Mouse (Mus musculus): Measurements from ENCODE around the gene Ffar3. TPM values are rescaled to one million over a fixed set of nuclear protein-coding genes. Genes with fewer than 3 reads are reported as not detected.

Gene Ffar3
- not detected for polyA plus RNA-seq (2014; fragmentation: Illumina TruSeq; extraction: RNeasy Lipid Tissue Mini Kit (QIAGEN cat#74804); ENCODE audit: insufficient read depth, low read depth, low replicate concordance)

GRCm38 (mm10) chr7:30856078-30856477 is at the start of gene Ffar3:
Gene Ffar3, minus strand, starts transcription at chr7:30856178.

GRCm38 (mm10) chr7:30880176-30880575 is 24.2 kb upstream of the Ffar3 start, which contains the start of gene Cd22:
Gene Cd22, minus strand, starts transcription at chr7:30880342.

GRCm38 (mm10) chr7:30861464-30861863 is 5.5 kb upstream of the Ffar3 start, which contains the start of gene Ffar1:
Gene Ffar1, minus strand, starts transcription at chr7:30861564.

GRCm38 (mm10) chr7:30823675-30824074 is 32.3 kb downstream of the Ffar3 start, which contains the start of gene Ffar2:
Gene Ffar2, minus strand, starts transcription at chr7:30823775.

Other genes with a start within 250 kb of the Ffar3 start
- 2.1 TPM for gene Upk1a, start 243.3 kb downstream of the Ffar3 start, polyA plus RNA-seq (2014; fragmentation: Illumina TruSeq; extraction: RNeasy Lipid Tissue Mini Kit (QIAGEN cat#74804); ENCODE audit: insufficient read depth, low read depth, low replicate concordance)
- 694 TPM for gene Cox6b1, start 230.0 kb downstream of the Ffar3 start, polyA plus RNA-seq (2014; fragmentation: Illumina TruSeq; extraction: RNeasy Lipid Tissue Mini Kit (QIAGEN cat#74804); ENCODE audit: insufficient read depth, low read depth, low replicate concordance)
- gene Etv2, start 220.3 kb downstream of the Ffar3 start, polyA plus RNA-seq (2014; fragmentation: Illumina TruSeq; extraction: RNeasy Lipid Tissue Mini Kit (QIAGEN cat#74804); ENCODE audit: insufficient read depth, low read depth, low replicate concordance) = not detected
- 62.6 TPM for gene Rbm42, start 205.9 kb downstream of the Ffar3 start, polyA plus RNA-seq (2014; fragmentation: Illumina TruSeq; extraction: RNeasy Lipid Tissue Mini Kit (QIAGEN cat#74804); ENCODE audit: insufficient read depth, low read depth, low replicate concordance)
- 7.4 TPM for gene Haus5, start 191.2 kb downstream of the Ffar3 start, polyA plus RNA-seq (2014; fragmentation: Illumina TruSeq; extraction: RNeasy Lipid Tissue Mini Kit (QIAGEN cat#74804); ENCODE audit: insufficient read depth, low read depth, low replicate concordance)
- gene Pmis2, start 184.6 kb downstream of the Ffar3 start, polyA plus RNA-seq (2014; fragmentation: Illumina TruSeq; extraction: RNeasy Lipid Tissue Mini Kit (QIAGEN cat#74804); ENCODE audit: insufficient read depth, low read depth, low replicate concordance) = not detected
- gene 2200002J24Rik, start 157.3 kb downstream of the Ffar3 start, polyA plus RNA-seq (2014; fragmentation: Illumina TruSeq; extraction: RNeasy Lipid Tissue Mini Kit (QIAGEN cat#74804); ENCODE audit: insufficient read depth, low read depth, low replicate concordance) = not detected
- not detected for gene Atp4a, start 144.0 kb downstream of the Ffar3 start, polyA plus RNA-seq (2014; fragmentation: Illumina TruSeq; extraction: RNeasy Lipid Tissue Mini Kit (QIAGEN cat#74804); ENCODE audit: insufficient read depth, low read depth, low replicate concordance)
- 100 TPM for gene Tmem147, start 126.6 kb downstream of the Ffar3 start, polyA plus RNA-seq (2014; fragmentation: Illumina TruSeq; extraction: RNeasy Lipid Tissue Mini Kit (QIAGEN cat#74804); ENCODE audit: insufficient read depth, low read depth, low replicate concordance)
- gene Gapdhs, start 112.5 kb downstream of the Ffar3 start, polyA plus RNA-seq (2014; fragmentation: Illumina TruSeq; extraction: RNeasy Lipid Tissue Mini Kit (QIAGEN cat#74804); ENCODE audit: insufficient read depth, low read depth, low replicate concordance) = not detected
- gene Sbsn, start 104.7 kb downstream of the Ffar3 start, polyA plus RNA-seq (2014; fragmentation: Illumina TruSeq; extraction: RNeasy Lipid Tissue Mini Kit (QIAGEN cat#74804); ENCODE audit: insufficient read depth, low read depth, low replicate concordance) = 17.0 TPM
- gene Dmkn, start 92.4 kb downstream of the Ffar3 start, polyA plus RNA-seq (2014; fragmentation: Illumina TruSeq; extraction: RNeasy Lipid Tissue Mini Kit (QIAGEN cat#74804); ENCODE audit: insufficient read depth, low read depth, low replicate concordance) = 66.8 TPM
- gene Krtdap, start 68.3 kb downstream of the Ffar3 start, polyA plus RNA-seq (2014; fragmentation: Illumina TruSeq; extraction: RNeasy Lipid Tissue Mini Kit (QIAGEN cat#74804); ENCODE audit: insufficient read depth, low read depth, low replicate concordance) = not detected
- 1.6 TPM for gene Ffar2, start 32.4 kb downstream of the Ffar3 start, polyA plus RNA-seq (2014; fragmentation: Illumina TruSeq; extraction: RNeasy Lipid Tissue Mini Kit (QIAGEN cat#74804); ENCODE audit: insufficient read depth, low read depth, low replicate concordance)
- 0.51 TPM for gene Ffar1, start 5.4 kb upstream of the Ffar3 start, polyA plus RNA-seq (2014; fragmentation: Illumina TruSeq; extraction: RNeasy Lipid Tissue Mini Kit (QIAGEN cat#74804); ENCODE audit: insufficient read depth, low read depth, low replicate concordance)
- gene Cd22, start 24.2 kb upstream of the Ffar3 start, polyA plus RNA-seq (2014; fragmentation: Illumina TruSeq; extraction: RNeasy Lipid Tissue Mini Kit (QIAGEN cat#74804); ENCODE audit: insufficient read depth, low read depth, low replicate concordance) = 9.9 TPM
- gene Mag, start 58.7 kb upstream of the Ffar3 start, polyA plus RNA-seq (2014; fragmentation: Illumina TruSeq; extraction: RNeasy Lipid Tissue Mini Kit (QIAGEN cat#74804); ENCODE audit: insufficient read depth, low read depth, low replicate concordance) = 1.6 TPM
- gene Hamp2, start 68.5 kb upstream of the Ffar3 start, polyA plus RNA-seq (2014; fragmentation: Illumina TruSeq; extraction: RNeasy Lipid Tissue Mini Kit (QIAGEN cat#74804); ENCODE audit: insufficient read depth, low read depth, low replicate concordance) = 0.86 TPM
- gene Hamp, start 87.9 kb upstream of the Ffar3 start, polyA plus RNA-seq (2014; fragmentation: Illumina TruSeq; extraction: RNeasy Lipid Tissue Mini Kit (QIAGEN cat#74804); ENCODE audit: insufficient read depth, low read depth, low replicate concordance) = 32.5 TPM
- 69.5 TPM for gene Usf2, start 100.6 kb upstream of the Ffar3 start, polyA plus RNA-seq (2014; fragmentation: Illumina TruSeq; extraction: RNeasy Lipid Tissue Mini Kit (QIAGEN cat#74804); ENCODE audit: insufficient read depth, low read depth, low replicate concordance)
- gene Lsr, start 117.3 kb upstream of the Ffar3 start, polyA plus RNA-seq (2014; fragmentation: Illumina TruSeq; extraction: RNeasy Lipid Tissue Mini Kit (QIAGEN cat#74804); ENCODE audit: insufficient read depth, low read depth, low replicate concordance) = 37.2 TPM
- 5.7 TPM for gene Fam187b, start 117.6 kb upstream of the Ffar3 start, polyA plus RNA-seq (2014; fragmentation: Illumina TruSeq; extraction: RNeasy Lipid Tissue Mini Kit (QIAGEN cat#74804); ENCODE audit: insufficient read depth, low read depth, low replicate concordance)
- gene Fxyd5, start 186.3 kb upstream of the Ffar3 start, polyA plus RNA-seq (2014; fragmentation: Illumina TruSeq; extraction: RNeasy Lipid Tissue Mini Kit (QIAGEN cat#74804); ENCODE audit: insufficient read depth, low read depth, low replicate concordance) = 231 TPM
- 3.1 TPM for gene Fxyd7, start 195.3 kb upstream of the Ffar3 start, polyA plus RNA-seq (2014; fragmentation: Illumina TruSeq; extraction: RNeasy Lipid Tissue Mini Kit (QIAGEN cat#74804); ENCODE audit: insufficient read depth, low read depth, low replicate concordance)
- 320 TPM for gene Fxyd1, start 201.0 kb upstream of the Ffar3 start, polyA plus RNA-seq (2014; fragmentation: Illumina TruSeq; extraction: RNeasy Lipid Tissue Mini Kit (QIAGEN cat#74804); ENCODE audit: insufficient read depth, low read depth, low replicate concordance)
- gene Lgi4, start 203.2 kb upstream of the Ffar3 start, polyA plus RNA-seq (2014; fragmentation: Illumina TruSeq; extraction: RNeasy Lipid Tissue Mini Kit (QIAGEN cat#74804); ENCODE audit: insufficient read depth, low read depth, low replicate concordance) = 2.3 TPM
- gene Fxyd3, start 220.5 kb upstream of the Ffar3 start, polyA plus RNA-seq (2014; fragmentation: Illumina TruSeq; extraction: RNeasy Lipid Tissue Mini Kit (QIAGEN cat#74804); ENCODE audit: insufficient read depth, low read depth, low replicate concordance) = 50.6 TPM

Measured in lung, adult 10 weeks (tissue).